ENCODE assay signal across 26 mouse cellular contexts in genomic region chr17:46763544-46763943, GRCm38 (mm10). TPM values are rescaled to one million over a fixed set of nuclear protein-coding genes. Genes with fewer than 3 reads are reported as not detected.
DNase-seq lines count a peak whose midpoint lies in the region; ATAC-seq and TF ChIP-seq lines count a peak whose summit lies in the region.
"Had no signal": no experiment of that assay in that cellular context is flagged by ENCODE, and none has a peak within 500 bp of the region (broad histone marks: within the 10 kb centered on the region; RNA-seq: fewer than 3 reads in every experiment).

TSS of gene Ptcra (minus strand) at chr17:46763712.

- H3K27ac ChIP-seq in heart, embryonic 15.5 days: no peak within 1 kb of the TSS
- H3K27ac ChIP-seq in heart, embryonic 12.5 days (ENCODE audit: poor library complexity, severe bottlenecking): no peak within 1 kb of the TSS
- no peak within 1 kb of the TSS for H3K27ac ChIP-seq in lung, embryonic 16.5 days (ENCODE audit: low read length)
- H3K27ac ChIP-seq in cerebellum, adult 2 months (ENCODE audit: insufficient read depth, low read length): no peak within 1 kb of the TSS
- no peak within 1 kb of the TSS for H3K27ac ChIP-seq in liver, embryonic 12.5 days
- H3K27ac ChIP-seq: forebrain, embryonic 15.5 days; heart, embryonic 10.5 days; hindbrain, embryonic 14.5 days; limb, embryonic 15.5 days; liver, embryonic 15.5 days; lung, embryonic 15.5 days; midbrain, embryonic 12.5 days; stomach, embryonic 15.5 days had no signal

- no peak for TF ChIP-seq POLR2A in cerebellum, adult 2 months (IDR thresholded peaks at IDR 0.05; ENCODE audit: borderline replicate concordance, insufficient read depth, low read length)

- TF ChIP-seq CTCF in cerebellum, adult 2 months (IDR thresholded peaks at IDR 0.05; ENCODE audit: borderline replicate concordance, insufficient read depth, low read depth, low read length): no peak

- no peak within 1 kb of the TSS for H3K4me2 ChIP-seq in heart, embryonic 15.5 days
- H3K4me2 ChIP-seq in heart, embryonic 12.5 days: no peak within 1 kb of the TSS
- H3K4me2 ChIP-seq in lung, embryonic 16.5 days (ENCODE audit: low read depth, low read length): no peak within 1 kb of the TSS
- no peak within 1 kb of the TSS for H3K4me2 ChIP-seq in liver, embryonic 12.5 days
- H3K4me2 ChIP-seq: forebrain, embryonic 15.5 days; hindbrain, embryonic 14.5 days; limb, embryonic 15.5 days; liver, embryonic 15.5 days; lung, embryonic 15.5 days; midbrain, embryonic 12.5 days; stomach, embryonic 15.5 days had no signal

- no peak for DNase-seq in lung, postnatal 14 days
- DNase-seq in thymus, adult 18-20 months: peak; percentile 68 to 79
- DNase-seq in thymus, postnatal 36 days: peak; percentile 67 to 85
- no peak for DNase-seq in cerebellum, adult 2 months
- DNase-seq: adrenal gland, adult 2 months; cerebellum, adult 11 months; cerebellum, postnatal 14 days; heart, postnatal 36 days; kidney, adult 8-10 months; kidney, postnatal 10 days; layer of hippocampus, postnatal 36 days had no signal

- H3K9me3 ChIP-seq in heart, embryonic 15.5 days (replicated peaks): no peaks in the 10 kb centered on the region
- H3K9me3 ChIP-seq in heart, embryonic 12.5 days (replicated peaks): no peaks in the 10 kb centered on the region
- no peaks in the 10 kb centered on the region for H3K9me3 ChIP-seq in lung, embryonic 16.5 days (ENCODE audit: control insufficient read depth, low read length)
- H3K9me3 ChIP-seq in liver, embryonic 12.5 days (replicated peaks): no peaks in the 10 kb centered on the region
- H3K9me3 ChIP-seq: forebrain, embryonic 15.5 days; G1E; heart, embryonic 10.5 days; limb, embryonic 15.5 days; liver, embryonic 15.5 days; lung, embryonic 15.5 days; midbrain, embryonic 12.5 days; stomach, embryonic 15.5 days had no signal

- ATAC-seq in heart, embryonic 15.5 days (replicated peaks; ENCODE audit: insufficient number of reproducible peaks, insufficient read depth, low FRiP score, low read depth): peak; percentile 53; the same call in 1 of the 2 replicates
- ATAC-seq in heart, embryonic 12.5 days (ENCODE audit: insufficient number of reproducible peaks, low FRiP score): no peak
- peak; percentile 26 for ATAC-seq in lung, embryonic 16.5 days (ENCODE audit: low read depth)
- no peak for ATAC-seq in liver, embryonic 12.5 days
- ATAC-seq: forebrain, embryonic 15.5 days; Patski had no signal

- H3K4me1 ChIP-seq in heart, embryonic 15.5 days (replicated peaks): no peaks in the 10 kb centered on the region
- no peaks in the 10 kb centered on the region for H3K4me1 ChIP-seq in heart, embryonic 12.5 days (replicated peaks)
- H3K4me1 ChIP-seq in lung, embryonic 16.5 days (replicated peaks; ENCODE audit: control insufficient read depth, insufficient read depth, low read length): no peaks in the 10 kb centered on the region
- no peaks in the 10 kb centered on the region for H3K4me1 ChIP-seq in cerebellum, adult 2 months (ENCODE audit: control insufficient read depth, insufficient read depth, low read length)
- H3K4me1 ChIP-seq in liver, embryonic 12.5 days: peaks cover 7% of the 10 kb centered on the region; the same call in 1 of the 2 replicates
- H3K4me1 ChIP-seq: forebrain, embryonic 15.5 days; limb, embryonic 15.5 days; lung, embryonic 15.5 days; midbrain, embryonic 12.5 days; stomach, embryonic 15.5 days had no signal

- H3K4me3 ChIP-seq in heart, embryonic 15.5 days: peak within 1 kb of the TSS; percentile 12; the same call in 1 of the 2 replicates
- H3K4me3 ChIP-seq in heart, embryonic 12.5 days: no peak within 1 kb of the TSS
- H3K4me3 ChIP-seq in lung, embryonic 16.5 days (ENCODE audit: low read length): no peak within 1 kb of the TSS
- no peak within 1 kb of the TSS for H3K4me3 ChIP-seq in cerebellum, adult 2 months (replicated peaks; ENCODE audit: insufficient read depth, low read depth, low read length)
- H3K4me3 ChIP-seq in liver, embryonic 12.5 days: no peak within 1 kb of the TSS
- H3K4me3 ChIP-seq: forebrain, embryonic 15.5 days; heart, embryonic 10.5 days; limb, embryonic 15.5 days; liver, embryonic 15.5 days; lung, embryonic 15.5 days; midbrain, embryonic 12.5 days; stomach, embryonic 15.5 days had no signal

- H3K27me3 ChIP-seq in heart, embryonic 15.5 days: no peaks in the 10 kb centered on the region
- H3K27me3 ChIP-seq in heart, embryonic 12.5 days (replicated peaks): no peaks in the 10 kb centered on the region
- H3K27me3 ChIP-seq in lung, embryonic 16.5 days (ENCODE audit: control insufficient read depth, insufficient read depth, low read depth, low read length): no peaks in the 10 kb centered on the region
- H3K27me3 ChIP-seq in cerebellum, adult 2 months (ENCODE audit: control insufficient read depth, insufficient read depth, low read length): no peaks in the 10 kb centered on the region
- no peaks in the 10 kb centered on the region for H3K27me3 ChIP-seq in liver, embryonic 12.5 days (replicated peaks)
- H3K27me3 ChIP-seq: forebrain, embryonic 15.5 days; limb, embryonic 15.5 days; liver, embryonic 15.5 days; lung, embryonic 15.5 days; midbrain, embryonic 12.5 days; Patski; stomach, embryonic 15.5 days had no signal

- H3K36me3 ChIP-seq in heart, embryonic 15.5 days: no peaks in the 10 kb centered on the region
- no peaks in the 10 kb centered on the region for H3K36me3 ChIP-seq in heart, embryonic 12.5 days
- H3K36me3 ChIP-seq in lung, embryonic 16.5 days (ENCODE audit: control insufficient read depth, insufficient read depth, low read length): no peaks in the 10 kb centered on the region
- no peaks in the 10 kb centered on the region for H3K36me3 ChIP-seq in liver, embryonic 12.5 days
- H3K36me3 ChIP-seq: forebrain, embryonic 15.5 days; G1E; heart, embryonic 10.5 days; limb, embryonic 15.5 days; liver, embryonic 15.5 days; lung, embryonic 15.5 days; midbrain, embryonic 12.5 days; stomach, embryonic 15.5 days had no signal

- 36% methylated on average over 2 of the region's 2 CpGs for WGBS in heart, embryonic 15.5 days
- WGBS in heart, embryonic 12.5 days: 50% methylated on average over 2 of the region's 2 CpGs
- WGBS in lung, embryonic 16.5 days: 55% methylated on average over 2 of the region's 2 CpGs
- WGBS in cerebellum, adult 2 months: 47% methylated on average over 2 of the region's 2 CpGs
- WGBS in liver, embryonic 12.5 days (ENCODE audit: insufficient replicate concordance): 26% methylated on average over 2 of the region's 2 CpGs

- no peak within 1 kb of the TSS for H3K9ac ChIP-seq in heart, embryonic 15.5 days
- no peak within 1 kb of the TSS for H3K9ac ChIP-seq in heart, embryonic 12.5 days
- no peak within 1 kb of the TSS for H3K9ac ChIP-seq in lung, embryonic 16.5 days (ENCODE audit: low read length)
- H3K9ac ChIP-seq in liver, embryonic 12.5 days: no peak within 1 kb of the TSS
- H3K9ac ChIP-seq: forebrain, embryonic 15.5 days; hindbrain, embryonic 14.5 days; limb, embryonic 15.5 days; liver, embryonic 15.5 days; lung, embryonic 15.5 days; midbrain, embryonic 12.5 days; stomach, embryonic 15.5 days had no signal

RNA-seq across cellular contexts. Expression of gene Ptcra, which starts in this region (rescaled TPM):
- polyA plus RNA-seq in heart, embryonic 15.5 days (2015; fragmentation: Nextera tagmentation; extraction: Ambion mirVana): 2.9 and 25.2 TPM in 2 replicates
- polyA plus RNA-seq in heart, embryonic 12.5 days (2016; fragmentation: Nextera tagmentation; extraction: Ambion mirVana): 0.13 and 0.33 TPM in 2 replicates
- 2.8 and 7.1 TPM in 2 replicates for polyA plus RNA-seq in lung, embryonic 16.5 days (2015; fragmentation: Nextera tagmentation; extraction: Ambion mirVana)
- 0.19 and 0.23 TPM in 2 replicates for polyA plus RNA-seq in cerebellum, adult 2 months (2012; rRNA removed)
- 0.60 and 0.62 TPM in 2 replicates for polyA plus RNA-seq in liver, embryonic 12.5 days (2016; fragmentation: Nextera tagmentation; extraction: Ambion mirVana)
- polyA plus RNA-seq: adrenal gland, adult 2 months; gonadal fat pad, adult 2 months had no signal

Comparison
In these comparisons a context has a peak if more than half of its experiments do, and no peak if none do; other contexts are left out.
1. ATAC-seq: peak in heart, embryonic 15.5 days (single experiment) and lung, embryonic 16.5 days (single experiment); none in heart, embryonic 12.5 days (single experiment) and liver, embryonic 12.5 days (single experiment).
2. DNase-seq: peak in thymus, adult 18-20 months (2 of 2) and thymus, postnatal 36 days (2 of 2); none in lung, postnatal 14 days (single experiment) and cerebellum, adult 2 months (0 of 2).